Mouse (Mus musculus) bone marrow, adult 2 months (tissue): ENCODE measurements at regions not wholly inside any gene's neighbourhood (a gene's known extent, or its start where the extent isn't known, plus 50 kb on each side); places are given as distances from the start of the nearest gene placed in this dataset.

ENCODE experiments used
- CTCF ChIP-seq: fragments of 200-500 bp; IDR thresholded peaks from 2 replicates; pipeline ENCODE4 v1.5.1; 2011; ENCODE audit warnings: low read length, control low read depth; ENCODE audit not compliant: control insufficient read depth, insufficient read depth
- POLR2A ChIP-seq: fragments of 200-500 bp; IDR thresholded peaks from 2 replicates; pipeline ENCODE4 v1.6.1; 2011; ENCODE audit warnings: low read depth, mild to moderate bottlenecking, control low read depth, low read length, borderline replicate concordance; ENCODE audit not compliant: control insufficient read depth

GRCm38 (mm10) chr14:24749313-24749712, 262.4 kb downstream of the Rps24 start:
- TF ChIP-seq CTCF = no peak
- TF ChIP-seq POLR2A = no peak
